Mouse (Mus musculus): ENCODE results near the gene Dnaic2. TPM values are rescaled to one million over a fixed set of nuclear protein-coding genes. Genes with fewer than 3 reads are reported as not detected.
A peak's percentile ranks its signal among the peaks of the same experiment; 100 is the strongest.

Dnaic2 gene
- polyA plus RNA-seq, 1 experiment, result 3.9 TPM

DNA sequence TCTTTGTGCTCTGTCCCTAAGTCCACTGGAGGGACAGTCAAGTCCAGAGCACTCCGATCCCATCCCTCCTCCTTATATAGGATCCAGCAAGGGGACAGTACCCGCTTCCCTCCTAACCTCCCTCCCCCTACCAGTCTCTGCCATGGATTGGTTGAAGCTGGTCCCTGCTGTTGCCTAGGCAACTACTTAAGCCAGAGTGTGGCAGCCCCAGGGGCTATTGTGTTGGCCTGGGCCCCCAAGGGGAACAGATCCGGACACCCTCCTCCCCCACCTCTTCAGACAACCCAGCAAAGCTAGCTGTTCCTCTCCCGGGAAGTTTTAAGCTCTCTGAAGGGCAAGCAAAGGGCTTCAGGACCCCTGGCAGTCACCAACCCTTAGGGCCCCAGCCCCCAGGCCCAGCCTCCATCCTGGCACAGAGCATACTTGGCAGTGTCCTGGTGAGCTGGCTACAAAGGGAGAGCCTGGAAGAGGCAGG is 68.7 kb downstream of the Dnaic2 start, which contains the start of gene Btbd17:
TSS of gene Btbd17 (minus strand) at position 98 of the 475 bp plus-strand sequence.
- Histone ChIP-seq H3K4me1 (ENCODE audit: control insufficient read depth, insufficient read depth, low read length) (peaks cover 46% of the 10 kb centered on the region), H3K27ac (ENCODE audit: insufficient read depth, low read length) (peak within 1 kb of the TSS; percentile 77), H3K4me3 (replicated peaks; ENCODE audit: insufficient read depth, low read depth, low read length) (peak within 1 kb of the TSS; percentile 23), H3K27me3 (ENCODE audit: control insufficient read depth, insufficient read depth, low read length) (no peaks in the 10 kb centered on the region)
- TF ChIP-seq CTCF (IDR thresholded peaks at IDR 0.05; ENCODE audit: borderline replicate concordance, insufficient read depth, low read depth, low read length) (no peak), POLR2A (IDR thresholded peaks at IDR 0.05; ENCODE audit: borderline replicate concordance, insufficient read depth, low read length) (no peak)
- WGBS, result 24% methylated on average over 4 of the region's 4 CpGs
- DNase-seq, result peak in 1 of 2 experiments; percentile 67

DNA sequence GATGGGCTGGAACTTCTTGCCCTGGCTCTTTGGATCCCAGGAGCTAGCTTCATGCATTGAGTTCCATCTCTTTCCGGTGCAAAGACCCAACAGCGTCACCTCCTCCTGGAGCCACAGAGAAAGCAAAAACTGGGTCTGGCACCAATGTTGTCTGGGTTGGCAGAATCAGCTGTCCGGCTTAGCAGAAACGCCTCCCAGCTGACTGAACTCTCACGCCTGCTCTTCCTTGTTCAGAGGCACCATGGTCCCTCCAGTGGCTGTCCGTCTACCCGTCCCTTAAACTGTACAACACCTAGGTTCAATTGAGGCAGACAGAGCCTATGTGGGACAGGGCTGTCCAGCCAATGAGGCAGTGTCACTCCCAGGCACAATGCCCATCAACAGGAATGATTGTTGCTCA is 70.0 kb downstream of the Dnaic2 start:
- no peak overlapping the region for H3K4me3 ChIP-seq (replicated peaks; ENCODE audit: insufficient read depth, low read depth, low read length)
- 31% methylated on average over 7 of the region's 7 CpGs for WGBS
- TF ChIP-seq CTCF (IDR thresholded peaks at IDR 0.05; ENCODE audit: borderline replicate concordance, insufficient read depth, low read depth, low read length), result no peak
- TF ChIP-seq POLR2A (IDR thresholded peaks at IDR 0.05; ENCODE audit: borderline replicate concordance, insufficient read depth, low read length), result no peak
- no peaks in the 10 kb centered on the region for H3K27me3 ChIP-seq (ENCODE audit: control insufficient read depth, insufficient read depth, low read length)
- DNase-seq, result peak in 1 of 2 experiments; percentile 41
- H3K4me1 ChIP-seq (ENCODE audit: control insufficient read depth, insufficient read depth, low read length), result peaks cover 43% of the 10 kb centered on the region
- no peak overlapping the region for H3K27ac ChIP-seq (ENCODE audit: insufficient read depth, low read length)

DNA sequence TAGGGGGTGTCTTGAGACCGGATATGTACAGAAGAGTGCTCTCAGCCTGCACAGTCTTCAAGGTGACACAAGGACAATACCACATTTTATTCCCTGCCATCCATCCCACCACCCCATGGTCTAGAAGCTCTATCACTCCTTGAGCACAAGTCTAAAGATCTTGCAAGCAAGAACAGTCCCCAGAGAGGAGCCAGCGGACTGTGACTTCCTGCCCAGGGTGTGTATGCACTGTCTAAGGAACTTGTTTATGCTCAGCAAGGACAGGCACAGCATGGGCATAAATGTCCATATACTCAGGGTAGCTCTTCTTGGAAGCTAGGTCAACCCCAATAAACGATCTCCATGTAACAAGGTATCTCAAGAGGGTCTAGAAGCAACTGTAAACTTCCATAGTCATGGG is 70.8 kb downstream of the Dnaic2 start:
- H3K4me3 ChIP-seq (replicated peaks; ENCODE audit: insufficient read depth, low read depth, low read length), result no peak overlapping the region
- peaks cover 45% of the 10 kb centered on the region for H3K4me1 ChIP-seq (ENCODE audit: control insufficient read depth, insufficient read depth, low read length)
- H3K27ac ChIP-seq (ENCODE audit: insufficient read depth, low read length), result no peak overlapping the region
- 96% methylated on average over 3 of the region's 3 CpGs for WGBS
- DNase-seq, result no peak
- no peaks in the 10 kb centered on the region for H3K27me3 ChIP-seq (ENCODE audit: control insufficient read depth, insufficient read depth, low read length)
- TF ChIP-seq CTCF (IDR thresholded peaks at IDR 0.05; ENCODE audit: borderline replicate concordance, insufficient read depth, low read depth, low read length) (no peak), POLR2A (IDR thresholded peaks at IDR 0.05; ENCODE audit: borderline replicate concordance, insufficient read depth, low read length) (no peak)

DNA sequence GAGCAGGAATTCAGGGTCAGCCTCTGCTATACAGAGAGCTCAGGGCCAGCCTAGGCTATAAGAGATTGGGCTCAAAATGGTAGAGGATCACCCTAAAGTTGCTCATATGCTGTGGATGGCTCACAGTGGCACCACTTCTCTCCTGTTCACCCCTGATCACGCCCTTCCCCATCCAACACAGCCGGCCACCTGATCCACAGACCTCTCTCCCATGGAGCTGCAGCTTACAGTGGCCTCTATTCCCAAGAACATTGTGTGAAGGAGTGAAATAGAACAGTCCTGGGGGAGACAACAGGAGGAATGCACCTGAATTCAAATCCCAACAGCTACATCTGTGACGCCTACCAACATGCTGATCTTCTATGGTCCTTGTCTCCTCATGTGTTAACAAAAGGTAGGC is 71.4 kb downstream of the Dnaic2 start, which contains the start of gene Gpr142:
TSS of gene Gpr142 (plus strand) at position 301 of the 400 bp plus-strand sequence.
- Histone ChIP-seq H3K4me3 (replicated peaks; ENCODE audit: insufficient read depth, low read depth, low read length) (no peak within 1 kb of the TSS), H3K27me3 (ENCODE audit: control insufficient read depth, insufficient read depth, low read length) (no peaks in the 10 kb centered on the region), H3K27ac (ENCODE audit: insufficient read depth, low read length) (no peak within 1 kb of the TSS), H3K4me1 (ENCODE audit: control insufficient read depth, insufficient read depth, low read length) (peaks cover 46% of the 10 kb centered on the region)
- TF ChIP-seq CTCF (IDR thresholded peaks at IDR 0.05; ENCODE audit: borderline replicate concordance, insufficient read depth, low read depth, low read length), result no peak
- no peak for TF ChIP-seq POLR2A (IDR thresholded peaks at IDR 0.05; ENCODE audit: borderline replicate concordance, insufficient read depth, low read length)
- WGBS, result 100% methylated on average over 3 of the region's 3 CpGs
- no peak for DNase-seq

DNA sequence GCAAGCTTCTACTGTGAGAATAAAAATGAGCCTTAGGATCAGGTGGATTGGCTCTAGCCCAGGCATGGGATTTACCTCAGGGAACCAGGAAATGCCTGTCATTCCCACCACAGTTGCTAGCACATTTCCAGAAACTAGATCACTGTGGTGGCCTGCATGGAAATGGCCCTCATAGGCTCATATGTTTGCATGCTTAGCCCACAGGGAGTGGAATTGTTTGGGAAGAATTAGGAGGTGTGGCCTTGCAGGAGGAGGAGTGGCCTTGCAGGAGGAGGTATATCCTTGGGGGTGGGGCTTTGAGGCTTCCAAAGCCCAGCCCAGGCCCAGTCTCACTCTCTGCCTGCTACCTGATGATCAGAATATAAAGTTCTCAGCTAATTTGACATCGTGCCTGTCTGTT is 74.7 kb downstream of the Dnaic2 start:
- 95% methylated on average over 1 of the region's 1 CpGs for WGBS
- Histone ChIP-seq H3K27me3 (ENCODE audit: control insufficient read depth, insufficient read depth, low read length) (no peaks in the 10 kb centered on the region), H3K4me1 (ENCODE audit: control insufficient read depth, insufficient read depth, low read length) (peaks cover 33% of the 10 kb centered on the region), H3K27ac (ENCODE audit: insufficient read depth, low read length) (no peak overlapping the region), H3K4me3 (replicated peaks; ENCODE audit: insufficient read depth, low read depth, low read length) (no peak overlapping the region)
- DNase-seq, result no peak
- TF ChIP-seq POLR2A (IDR thresholded peaks at IDR 0.05; ENCODE audit: borderline replicate concordance, insufficient read depth, low read length) (no peak), CTCF (IDR thresholded peaks at IDR 0.05; ENCODE audit: borderline replicate concordance, insufficient read depth, low read depth, low read length) (no peak)

DNA sequence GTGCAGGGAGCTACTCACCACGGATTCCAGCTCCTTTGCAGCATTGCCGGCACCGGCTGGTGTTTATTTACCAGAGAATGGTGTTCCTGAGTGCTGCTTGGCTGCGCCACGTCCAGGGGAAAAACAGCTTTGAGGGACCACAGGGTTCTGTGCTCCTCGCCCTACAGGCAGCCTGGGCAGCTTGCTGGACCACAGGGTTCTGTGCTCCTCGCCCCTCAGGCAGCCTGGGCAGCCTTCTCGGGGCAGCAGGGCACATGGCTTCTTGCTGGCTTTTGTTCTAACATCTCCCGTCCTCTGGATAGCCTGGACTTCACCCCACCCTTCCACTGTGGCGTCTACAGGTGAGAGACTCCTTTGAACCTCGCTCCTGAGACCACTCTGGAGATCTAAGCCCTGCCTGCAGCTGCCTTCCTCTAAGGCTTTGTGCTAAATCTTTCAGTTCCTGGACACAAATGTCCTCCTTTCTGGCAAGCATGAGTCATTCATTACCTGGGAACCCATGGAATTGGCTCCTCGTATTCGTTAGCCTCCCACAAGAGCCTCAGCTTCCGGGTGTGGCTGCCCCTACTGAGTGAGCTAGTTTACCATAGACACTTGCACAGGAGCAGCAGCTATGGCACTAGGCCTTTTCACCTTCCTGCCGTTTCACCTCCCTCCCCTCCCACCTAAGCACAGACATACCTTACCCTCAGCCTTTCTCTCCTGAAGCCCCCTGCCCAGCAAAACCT is 75.5 kb downstream of the Dnaic2 start:
- no peak overlapping the region for H3K4me3 ChIP-seq (replicated peaks; ENCODE audit: insufficient read depth, low read depth, low read length)
- H3K27me3 ChIP-seq (ENCODE audit: control insufficient read depth, insufficient read depth, low read length), result no peaks in the 10 kb centered on the region
- peaks cover 35% of the 10 kb centered on the region for H3K4me1 ChIP-seq (ENCODE audit: control insufficient read depth, insufficient read depth, low read length)
- peak in 1 of 2 experiments; percentile 58 for DNase-seq
- peak overlapping the region; percentile 36 for H3K27ac ChIP-seq (ENCODE audit: insufficient read depth, low read length)
- 19% methylated on average over 15 of the region's 15 CpGs for WGBS
- TF ChIP-seq CTCF (IDR thresholded peaks at IDR 0.05; ENCODE audit: borderline replicate concordance, insufficient read depth, low read depth, low read length), result no peak
- TF ChIP-seq POLR2A (IDR thresholded peaks at IDR 0.05; ENCODE audit: borderline replicate concordance, insufficient read depth, low read length), result no peak

DNA sequence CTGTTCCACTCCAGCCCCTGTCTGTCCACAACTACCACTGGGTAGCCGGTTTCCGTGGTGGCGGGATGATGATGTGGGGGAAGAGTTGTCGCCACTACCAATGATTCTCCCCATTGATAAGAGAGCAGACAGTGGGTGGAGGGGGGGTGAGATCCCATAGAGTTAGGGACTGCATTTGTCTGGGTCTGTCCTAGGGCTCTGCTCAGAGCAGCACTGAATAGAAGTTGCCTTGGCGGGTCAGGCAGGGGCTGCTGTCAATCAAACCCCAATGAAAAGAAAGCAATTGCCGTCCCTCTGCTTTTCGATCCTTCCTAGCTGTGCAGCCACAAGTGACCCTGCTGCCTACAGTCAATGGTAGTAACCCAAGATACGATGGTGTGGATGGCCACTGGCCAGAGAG is 76.8 kb downstream of the Dnaic2 start:
- Histone ChIP-seq H3K4me3 (replicated peaks; ENCODE audit: insufficient read depth, low read depth, low read length) (no peak overlapping the region), H3K4me1 (ENCODE audit: control insufficient read depth, insufficient read depth, low read length) (peaks cover 40% of the 10 kb centered on the region), H3K27me3 (ENCODE audit: control insufficient read depth, insufficient read depth, low read length) (no peaks in the 10 kb centered on the region), H3K27ac (ENCODE audit: insufficient read depth, low read length) (no peak overlapping the region)
- WGBS, result 64% methylated on average over 8 of the region's 8 CpGs
- TF ChIP-seq CTCF (IDR thresholded peaks at IDR 0.05; ENCODE audit: borderline replicate concordance, insufficient read depth, low read depth, low read length) (no peak), POLR2A (IDR thresholded peaks at IDR 0.05; ENCODE audit: borderline replicate concordance, insufficient read depth, low read length) (no peak)
- no peak for DNase-seq

DNA sequence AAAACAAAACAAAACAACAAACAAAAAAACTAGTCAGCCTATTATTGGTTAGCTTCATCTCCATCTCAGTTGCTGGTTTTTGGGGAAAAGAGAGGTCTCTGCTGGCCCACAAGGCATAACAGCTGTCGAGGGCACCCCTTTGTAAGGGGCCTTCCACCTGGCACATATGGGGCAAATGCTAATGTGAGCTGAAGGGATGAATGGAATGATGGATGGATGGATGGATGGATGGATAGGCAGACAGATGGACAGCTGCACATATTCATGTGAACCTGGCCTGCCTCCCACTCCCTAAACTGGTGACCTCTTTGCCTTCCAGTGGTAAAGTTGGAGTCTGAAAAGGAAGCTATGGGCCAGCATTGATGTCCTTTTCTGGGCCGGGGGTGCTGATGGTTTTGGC is 79.8 kb downstream of the Dnaic2 start:
- peak overlapping the region; percentile 83 for H3K27ac ChIP-seq (ENCODE audit: insufficient read depth, low read length)
- no peak overlapping the region for H3K4me3 ChIP-seq (replicated peaks; ENCODE audit: insufficient read depth, low read depth, low read length)
- H3K4me1 ChIP-seq (ENCODE audit: control insufficient read depth, insufficient read depth, low read length), result peaks cover 40% of the 10 kb centered on the region
- WGBS, result 54% methylated on average over 2 of the region's 2 CpGs
- H3K27me3 ChIP-seq (ENCODE audit: control insufficient read depth, insufficient read depth, low read length), result no peaks in the 10 kb centered on the region
- TF ChIP-seq POLR2A (IDR thresholded peaks at IDR 0.05; ENCODE audit: borderline replicate concordance, insufficient read depth, low read length), result no peak
- TF ChIP-seq CTCF (IDR thresholded peaks at IDR 0.05; ENCODE audit: borderline replicate concordance, insufficient read depth, low read depth, low read length), result no peak
- peak in 1 of 2 experiments; percentile 27 for DNase-seq

Other genes with a start within 250 kb of the Dnaic2 start
- 1,362 and 1,509 TPM in 2 replicates for gene Rpl38, start 58.9 kb upstream of the Dnaic2 start, polyA plus RNA-seq (2012; rRNA removed)
- 81.2 and 92.5 TPM in 2 replicates for gene Ttyh2, start 52.0 kb upstream of the Dnaic2 start, polyA plus RNA-seq (2012; rRNA removed)
- 4.9 and 5.1 TPM in 2 replicates for gene Kif19a, start 38.0 kb downstream of the Dnaic2 start, polyA plus RNA-seq (2012; rRNA removed)
- 78.3 and 81.3 TPM in 2 replicates for gene Btbd17, start 68.5 kb downstream of the Dnaic2 start, polyA plus RNA-seq (2012; rRNA removed)
- 0.29 and 0.64 TPM in 2 replicates for gene Gpr142, start 71.5 kb downstream of the Dnaic2 start, polyA plus RNA-seq (2012; rRNA removed)
- gene Gprc5c, start 123.7 kb downstream of the Dnaic2 start, polyA plus RNA-seq (2012; rRNA removed), result 62.9 and 71.8 TPM in 2 replicates
- 5.2 and 6.5 TPM in 2 replicates for gene Cd300a, start 162.6 kb downstream of the Dnaic2 start, polyA plus RNA-seq (2012; rRNA removed)
- 0.44 and 0.71 TPM in 2 replicates for gene Cd300lb, start 207.0 kb downstream of the Dnaic2 start, polyA plus RNA-seq (2012; rRNA removed)
- gene Cd300c, start 241.7 kb downstream of the Dnaic2 start, polyA plus RNA-seq (2012; rRNA removed), result 0.18 TPM in 1 of 2 replicates, not detected in the other

Data from cerebellum, adult 2 months (tissue).